Mouse (Mus musculus) mouse trophoblast stem cell (cell line): Measurements from ENCODE around the gene Tmem63b.

Source experiments
- in situ Hi-C, 2 experiments: fragments of 300-500 bp; cut with MseI, MboI; formaldehyde crosslinking; loops; 2 replicates in 1 of 2; 3 replicates in 1 of 2; pipeline ENCODE4 v1.15.1; 2025

Tmem63b gene

GRCm38 (mm10) chr17:45680391-45680980 lies 6.2 kb downstream of the Tmem63b start:
- in situ Hi-C loops: no loop called here

DNA sequence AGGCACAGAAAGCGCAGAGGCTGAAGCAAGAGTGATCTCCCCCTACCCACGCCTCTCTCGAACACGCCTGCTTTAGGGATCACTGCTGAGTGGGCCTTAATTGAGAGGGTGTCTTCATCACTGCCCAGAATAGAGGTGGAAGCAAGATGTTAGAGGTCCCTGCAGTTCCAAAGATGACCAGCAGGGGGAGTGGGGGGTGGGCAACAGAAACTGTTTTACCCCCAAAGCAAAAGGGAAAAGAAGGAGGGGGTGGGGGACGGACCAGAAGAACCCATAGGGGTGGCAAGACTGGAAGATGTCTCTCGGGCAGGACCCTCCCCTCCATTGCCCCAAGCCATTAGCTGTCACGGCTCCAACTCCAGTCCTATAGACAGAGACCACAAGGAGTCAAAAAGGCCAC lies 8.6 kb downstream of the Tmem63b start:
- in situ Hi-C loops: loop anchor here in 1 of 2 experiments (5.0 kb wide), 1 partner anchor 39 kb away; no protein-coding TSS in a partner anchor

- in situ Hi-C loops: loop anchor here in 1 of 2 experiments (5.0 kb wide), 1 partner anchor 50 kb away; no protein-coding TSS in a partner anchor
Observed at GRCm38 (mm10) chr17:45672598-45672997, 14.1 kb downstream of the Tmem63b start.

- in situ Hi-C loops: loop anchor here in 1 of 2 experiments (5.0 kb wide), 1 partner anchor 50 kb away; no protein-coding TSS in a partner anchor
Observed at GRCm38 (mm10) chr17:45671821-45672220, 14.9 kb downstream of the Tmem63b start.

GRCm38 (mm10) chr17:45667986-45668385 lies 18.7 kb downstream of the Tmem63b start:
- in situ Hi-C loops: no loop called here

DNA sequence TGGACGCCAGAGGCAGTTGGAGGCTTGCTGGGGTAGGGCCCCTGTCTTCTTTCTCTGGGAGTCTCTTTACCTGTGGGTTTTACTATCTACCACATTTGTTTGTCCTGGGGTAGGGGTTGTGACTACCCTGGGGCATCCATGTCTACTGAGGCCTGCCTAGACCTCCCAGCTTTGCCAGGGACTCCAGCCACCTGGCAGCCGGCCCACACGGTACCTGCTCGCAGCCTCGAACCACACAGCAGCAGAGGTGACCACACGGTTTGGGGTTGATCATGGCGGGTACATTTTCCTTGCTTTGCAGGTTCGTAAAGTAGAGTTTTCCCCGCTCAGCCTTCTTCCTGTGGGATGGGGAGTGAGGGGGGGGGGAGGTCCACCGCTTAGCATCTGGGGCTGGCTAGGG lies 19.2 kb downstream of the Tmem63b start:
- in situ Hi-C loops: no loop called here

DNA sequence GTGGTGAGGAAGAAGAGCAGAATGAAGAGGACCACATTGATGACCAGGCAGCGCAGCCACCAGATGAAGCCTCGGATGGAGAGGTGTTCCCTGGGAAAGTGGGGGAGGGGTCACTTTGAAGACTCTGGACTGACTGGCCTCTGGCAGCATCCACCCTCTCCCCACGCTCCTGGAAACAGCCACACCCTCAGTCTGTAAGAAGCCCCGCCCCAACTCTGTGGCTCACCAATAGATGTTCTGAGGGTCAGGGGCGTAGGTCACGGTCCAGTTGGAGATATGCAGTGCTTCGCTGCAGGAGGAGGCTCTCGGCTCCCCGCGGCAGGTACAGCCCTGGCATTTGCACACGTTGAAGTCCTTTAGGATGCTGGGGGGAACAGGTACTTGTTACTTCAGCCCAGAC lies 20.6 kb downstream of the Tmem63b start:
- in situ Hi-C loops: no loop called here

GRCm38 (mm10) chr17:45664608-45665007 lies 22.1 kb downstream of the Tmem63b start:
- in situ Hi-C loops: no loop called here

DNA sequence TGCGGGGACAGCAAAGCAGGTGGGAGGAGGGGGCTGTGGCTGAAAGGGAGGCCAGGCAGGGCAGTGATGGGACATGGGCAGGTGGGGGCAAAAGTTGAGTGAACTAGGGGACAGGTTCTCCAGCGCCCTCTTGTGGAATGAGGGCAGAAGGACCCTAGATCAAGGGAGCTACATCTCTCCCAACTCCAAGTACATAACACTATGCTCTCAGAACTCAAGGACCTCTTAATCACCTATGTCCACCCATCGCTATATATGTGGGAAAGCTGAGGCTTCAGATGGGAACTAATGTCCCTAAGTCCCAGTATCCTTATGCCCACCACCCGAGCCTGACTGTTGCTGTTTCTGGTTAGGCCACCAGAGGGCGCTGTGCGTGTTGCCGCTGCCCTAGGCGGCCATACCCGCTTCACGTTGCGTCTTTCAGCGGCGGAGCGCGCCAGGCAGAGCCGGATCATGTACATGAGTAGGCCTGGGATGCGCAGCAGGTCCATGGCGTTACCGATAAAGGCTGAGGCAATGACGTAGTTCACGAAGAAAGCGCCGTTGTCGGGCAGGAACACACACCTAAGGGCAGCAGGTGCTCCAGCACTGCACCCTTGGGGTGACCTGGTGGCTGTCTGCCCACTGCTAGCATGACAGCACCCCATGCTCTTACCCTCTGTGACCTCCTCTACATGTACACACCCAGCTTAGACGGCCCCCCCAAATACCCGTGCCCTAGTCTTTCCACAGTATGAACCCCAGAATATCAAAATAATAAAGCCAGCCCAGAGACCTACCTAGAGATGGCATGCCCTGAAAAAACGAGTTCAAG lies 23.4 kb downstream of the Tmem63b start:
- in situ Hi-C loops: no loop called here

DNA sequence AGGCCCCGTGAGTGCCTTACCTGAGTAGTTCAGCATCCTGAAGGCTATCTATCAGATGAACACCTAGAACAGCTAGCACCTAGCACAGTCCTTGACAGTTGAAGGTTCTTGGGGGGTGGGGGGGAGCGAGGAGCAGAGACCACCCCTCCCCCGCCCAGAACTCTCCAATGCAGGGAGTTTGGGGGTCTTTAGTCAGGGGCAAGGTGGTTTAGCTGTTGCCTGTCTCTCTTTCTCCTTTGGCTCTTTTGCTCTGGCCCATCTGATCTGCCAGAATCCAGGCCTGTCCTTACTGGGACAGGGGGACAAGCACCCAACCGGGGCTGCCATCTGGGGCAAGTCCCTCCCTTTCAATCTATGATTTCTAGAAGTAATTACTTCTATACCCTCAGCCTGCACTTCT lies 27.5 kb downstream of the Tmem63b start, which contains the start of gene Capn11:
Gene Capn11, minus strand, starts transcription at position 101 of the 400 bp plus-strand sequence.
- in situ Hi-C loops: no loop called here

- in situ Hi-C loops: no loop called here
Observed at GRCm38 (mm10) chr17:45655820-45656219, 30.9 kb downstream of the Tmem63b start.

- in situ Hi-C loops: no loop called here
Observed at GRCm38 (mm10) chr17:45653233-45653632, 33.5 kb downstream of the Tmem63b start.

- in situ Hi-C loops: no loop called here
Observed at GRCm38 (mm10) chr17:45644185-45644584, 42.5 kb downstream of the Tmem63b start.

- in situ Hi-C loops: no loop called here
Observed at GRCm38 (mm10) chr17:45642701-45643100, 44.0 kb downstream of the Tmem63b start.

DNA sequence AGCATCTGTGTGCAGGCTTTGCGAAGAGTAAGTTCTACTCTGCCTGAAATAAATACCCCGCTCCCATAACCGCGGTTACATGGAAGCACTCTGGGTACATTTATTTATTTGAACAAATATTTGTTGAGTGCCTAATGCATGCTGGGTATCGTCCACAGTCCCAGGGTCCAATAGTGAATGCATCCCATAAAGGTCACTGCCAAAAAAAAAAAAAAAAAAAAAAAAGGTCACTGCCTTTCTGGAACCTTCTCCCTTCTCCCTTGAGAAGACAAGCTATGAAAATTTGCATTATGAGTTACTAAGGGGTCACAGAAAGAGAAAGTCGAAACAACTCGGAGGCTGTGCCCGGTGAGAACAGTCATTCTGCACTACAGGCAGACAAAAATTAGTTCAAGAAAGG lies 44.7 kb downstream of the Tmem63b start:
- in situ Hi-C loops: no loop called here

DNA sequence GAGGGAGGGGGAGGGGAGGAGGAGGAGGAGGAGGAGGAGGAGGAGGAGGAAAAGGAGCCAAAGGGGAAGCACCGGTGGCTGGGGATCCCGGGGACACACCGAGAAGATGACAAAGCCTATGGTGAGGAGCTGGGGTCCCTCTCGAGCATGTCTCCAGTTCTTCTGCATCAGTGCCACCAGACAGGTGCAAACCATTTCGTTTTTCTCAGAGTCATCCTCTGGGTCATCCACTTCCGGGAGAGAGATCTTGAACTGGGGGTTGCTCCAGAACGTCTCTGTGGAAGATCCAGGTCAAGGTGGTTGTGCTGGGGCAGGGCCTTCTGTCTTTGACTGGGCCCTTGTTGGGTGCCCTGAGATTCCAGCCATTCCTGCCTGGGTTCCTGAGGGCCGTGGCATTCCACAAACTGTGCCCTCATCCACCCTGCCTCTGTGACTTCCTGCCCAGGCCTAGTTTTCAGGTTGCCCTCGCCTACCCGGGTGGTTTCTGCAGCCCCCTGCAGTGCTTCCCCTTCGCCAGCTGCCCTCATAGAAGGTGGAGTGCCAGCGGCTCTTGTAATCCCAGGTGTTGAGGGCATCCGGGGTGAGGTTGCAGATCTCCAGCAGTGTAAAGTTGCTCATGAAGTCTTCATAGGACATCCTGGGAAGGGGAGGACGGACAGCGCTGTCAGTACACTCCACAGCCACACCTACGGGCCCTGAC lies 48.0 kb downstream of the Tmem63b start:
- in situ Hi-C loops: no loop called here

DNA sequence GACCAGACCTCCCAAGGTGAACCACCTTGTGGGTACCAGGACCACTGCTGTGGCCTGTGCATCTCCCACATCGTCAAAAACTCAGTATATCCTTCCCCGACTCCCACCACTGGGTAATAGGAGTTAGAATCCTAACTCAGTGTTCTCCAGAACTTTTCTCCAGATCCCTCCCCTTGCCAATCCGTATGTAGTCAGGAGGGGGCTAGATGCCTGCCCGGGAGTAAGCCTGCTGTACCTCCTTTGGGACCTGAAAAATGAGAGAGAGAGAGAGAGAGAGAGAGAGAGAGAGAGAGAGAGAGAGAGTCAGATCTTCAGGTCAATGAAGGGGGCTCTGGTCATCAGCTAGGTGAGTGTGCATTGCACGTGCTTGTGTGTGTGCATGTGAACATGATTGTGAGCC lies 52.7 kb downstream of the Tmem63b start:
- in situ Hi-C loops: no loop called here

DNA sequence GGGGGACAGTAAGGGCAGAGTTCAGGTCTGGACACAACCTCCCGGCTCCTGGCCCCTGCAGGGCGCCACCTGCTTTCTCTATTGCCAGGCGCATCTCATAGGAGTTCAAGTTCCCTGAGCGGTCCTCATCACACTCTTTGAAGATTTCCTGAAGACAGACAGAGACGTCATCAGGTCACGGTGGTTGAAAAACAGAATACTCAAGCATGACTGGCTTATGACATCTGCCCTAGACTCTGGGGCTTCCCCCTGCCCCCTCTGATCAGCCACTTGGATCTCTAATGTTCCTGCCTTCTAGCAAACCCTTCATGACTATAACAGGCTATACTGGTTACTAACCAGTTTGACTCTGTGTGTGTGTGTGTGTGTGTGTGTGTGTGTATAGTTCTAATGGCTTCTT lies 54.8 kb downstream of the Tmem63b start:
- in situ Hi-C loops: no loop called here

DNA sequence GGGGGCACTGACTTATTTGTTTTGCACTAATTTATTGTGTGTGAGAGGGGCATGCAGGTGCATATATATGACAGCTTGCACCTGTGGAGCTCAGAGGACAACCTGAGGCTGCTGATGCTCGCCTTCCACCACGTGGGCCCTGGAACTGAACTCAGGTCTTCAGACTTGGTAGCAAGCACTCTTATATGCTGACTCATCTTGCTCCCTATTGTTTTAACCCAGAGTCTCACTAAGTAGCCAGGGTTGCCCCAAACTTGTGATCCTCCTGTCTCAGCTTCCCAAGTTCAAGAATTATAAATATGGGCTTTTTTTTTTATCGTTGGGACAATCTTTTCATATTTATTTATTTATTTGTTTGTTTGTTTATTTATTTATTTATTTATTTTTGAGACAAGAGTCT lies 55.7 kb downstream of the Tmem63b start:
- in situ Hi-C loops: no loop called here

DNA sequence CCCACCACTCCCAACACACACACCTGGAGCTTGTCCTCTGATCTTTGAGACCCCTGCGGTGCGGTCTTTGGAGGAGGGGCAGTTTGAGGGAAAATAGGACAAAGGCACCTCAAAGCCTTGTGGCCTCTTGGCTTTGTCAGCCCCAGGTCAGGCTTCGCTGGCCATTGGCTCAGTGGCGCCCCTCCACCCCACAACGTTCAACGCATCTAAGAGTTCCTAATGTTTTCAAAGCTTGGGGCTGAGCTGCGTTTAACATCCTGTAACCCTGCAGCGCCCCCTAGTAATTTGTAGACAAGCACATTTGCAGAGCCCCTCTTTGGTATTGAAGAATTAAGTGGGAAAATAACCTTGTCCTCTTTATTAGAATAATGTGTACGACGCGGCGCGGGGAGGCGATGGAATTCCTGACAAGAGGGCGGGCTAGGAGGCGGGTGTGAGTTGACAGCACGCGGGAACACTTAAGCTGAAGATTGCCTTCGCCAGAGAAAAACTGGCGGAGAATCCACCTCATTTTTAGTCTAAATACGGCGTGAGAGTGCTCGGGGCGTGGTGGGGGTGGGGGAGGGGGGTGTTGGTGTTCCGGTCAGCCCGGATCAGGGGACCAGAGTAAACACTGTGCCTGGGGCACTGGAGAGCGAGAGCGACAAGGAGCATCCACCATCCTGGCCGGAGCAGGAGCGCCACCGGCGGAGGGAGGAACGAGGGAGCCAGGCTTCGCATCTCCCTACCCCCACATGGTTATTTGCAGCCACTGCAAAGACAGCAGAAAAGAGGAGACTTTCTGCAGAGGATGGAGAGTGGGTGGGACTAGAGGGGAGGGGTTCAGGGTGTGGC lies 56.6 kb downstream of the Tmem63b start:
- in situ Hi-C loops: loop anchor here (5.0 kb wide), 1 partner anchor 43 kb away; no protein-coding TSS in a partner anchor
